Comparison of ENCODE assay signal across 10 mouse cellular contexts in the genomic region with DNA sequence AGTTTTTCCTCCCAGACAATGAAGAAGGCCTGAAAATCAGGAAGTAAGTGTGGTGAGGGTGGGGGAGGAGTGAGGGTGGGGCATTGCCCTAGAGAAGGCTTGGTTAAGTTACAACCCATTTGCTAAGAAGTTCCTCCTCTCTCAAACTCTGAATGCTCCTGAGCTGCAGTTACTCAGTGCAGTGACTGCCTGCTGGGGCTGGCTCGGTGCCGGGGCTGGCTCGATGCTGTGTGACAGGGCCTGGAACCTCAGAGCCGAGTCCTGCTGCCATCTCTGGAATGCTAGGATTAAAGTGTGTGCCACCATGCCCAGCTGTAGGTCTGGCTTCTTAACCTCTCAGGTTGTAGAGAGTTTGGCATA. TPM values are rescaled to one million over a fixed set of nuclear protein-coding genes. Genes with fewer than 3 reads are reported as not detected.
A peak's percentile ranks its signal among the peaks of the same experiment; 100 is the strongest.
DNase-seq lines count a peak whose midpoint lies in the region; ATAC-seq lines count a peak whose summit lies in the region.
"Had no signal": no experiment of that assay in that cellular context is flagged by ENCODE, and none has a peak within 500 bp of the region (broad histone marks: within the 10 kb centered on the region; RNA-seq: fewer than 3 reads in every experiment).

No protein-coding gene starts in this region.

- peak; percentile 58 to 79 for DNase-seq in cerebellum, postnatal 25 days
- no peak for DNase-seq in cerebellum, adult 9-11 months
- peak; percentile 35 for DNase-seq in lung, postnatal 36 days
- DNase-seq in lung, adult 18-20 months = no peak
- peak; percentile 35 for DNase-seq in Muller cell, postnatal 12 days (ENCODE audit: inconsistent ontology term)
- no peak for DNase-seq in thymus, postnatal 14 days
- DNase-seq: adrenal gland, postnatal 10 days had no signal

- peak; percentile 49 for ATAC-seq in megakaryocyte progenitor cell, adult 5-6 weeks (replicated peaks; ENCODE audit: poor library complexity)
- ATAC-seq in erythroid progenitor cell, adult 5-6 weeks (replicated peaks; ENCODE audit: low FRiP score, poor library complexity, severe bottlenecking) = no peak

RNA-seq across cellular contexts. Expression of a gene that starts 7.6 kb away (rescaled TPM):
- 3.9 and 5.9 TPM in 2 replicates for total RNA-seq in megakaryocyte progenitor cell, adult 5-6 weeks (2015)
- total RNA-seq in megakaryocyte progenitor cell, adult 5-6 weeks (2017) = 12.8 and 13.5 TPM in 2 replicates
- 3.6 and 9.2 TPM in 2 replicates for total RNA-seq in erythroid progenitor cell, adult 5-6 weeks (2015; ENCODE audit: low replicate concordance)
- 1.6 and 10.8 TPM in 2 replicates for total RNA-seq in erythroid progenitor cell, adult 5-6 weeks (2017; ENCODE audit: low replicate concordance)

RNA-seq across cellular contexts. Expression of a gene that starts 13.3 kb away (rescaled TPM):
- not detected in 2 replicates for total RNA-seq in megakaryocyte progenitor cell, adult 5-6 weeks (2015)
- not detected in 2 replicates for total RNA-seq in megakaryocyte progenitor cell, adult 5-6 weeks (2017)
- not detected in 2 replicates for total RNA-seq in erythroid progenitor cell, adult 5-6 weeks (2015; ENCODE audit: low replicate concordance)
- not detected in 2 replicates for total RNA-seq in erythroid progenitor cell, adult 5-6 weeks (2017; ENCODE audit: low replicate concordance)
- total RNA-seq: megakaryocyte-erythroid progenitor cell, adult 5-6 weeks had no signal

RNA-seq across cellular contexts. Expression of a gene that starts 39.2 kb away (rescaled TPM):
- total RNA-seq in megakaryocyte progenitor cell, adult 5-6 weeks (2015) = 19.7 and 20.5 TPM in 2 replicates
- 74.8 and 94.4 TPM in 2 replicates for total RNA-seq in megakaryocyte progenitor cell, adult 5-6 weeks (2017)
- 13.8 and 40.4 TPM in 2 replicates for total RNA-seq in erythroid progenitor cell, adult 5-6 weeks (2015; ENCODE audit: low replicate concordance)
- 44.5 and 87.6 TPM in 2 replicates for total RNA-seq in erythroid progenitor cell, adult 5-6 weeks (2017; ENCODE audit: low replicate concordance)

RNA-seq across cellular contexts. Expression of a gene that starts 45.8 kb away (rescaled TPM):
- total RNA-seq in megakaryocyte progenitor cell, adult 5-6 weeks (2015) = 0.02 and 0.12 TPM in 2 replicates
- 0.12 and 1.3 TPM in 2 replicates for total RNA-seq in megakaryocyte progenitor cell, adult 5-6 weeks (2017)
- total RNA-seq in erythroid progenitor cell, adult 5-6 weeks (2015; ENCODE audit: low replicate concordance) = 0.42 TPM in 1 of 2 replicates, not detected in the other
- total RNA-seq in erythroid progenitor cell, adult 5-6 weeks (2017; ENCODE audit: low replicate concordance) = 0.64 TPM in 1 of 2 replicates, not detected in the other

Comparison
In these comparisons a context has a peak if more than half of its experiments do, and no peak if none do; other contexts are left out.
1. DNase-seq: peak in cerebellum, postnatal 25 days (2 of 2), lung, postnatal 36 days (single experiment) and Muller cell, postnatal 12 days (single experiment); none in cerebellum, adult 9-11 months (single experiment), lung, adult 18-20 months (0 of 2) and thymus, postnatal 14 days (single experiment).